Mouse (Mus musculus): Measurements from ENCODE around the gene Itih3. TPM values are rescaled to one million over a fixed set of nuclear protein-coding genes. Genes with fewer than 3 reads are reported as not detected.

Itih3 gene
- polyA plus RNA-seq (2012; rRNA removed): 1.2 and 1.4 TPM in 2 replicates

GRCm38 (mm10) chr14:30923375-30924105 is at the start of gene Itih3:
Gene Itih3, minus strand, starts transcription at chr14:30923760.
- DNase-seq (ENCODE audit: low read depth): no peak

GRCm38 (mm10) chr14:30960366-30960765 is 36.8 kb upstream of the Itih3 start:
- DNase-seq (ENCODE audit: low read depth): no peak

GRCm38 (mm10) chr14:30959031-30959430 is 35.5 kb upstream of the Itih3 start:
- DNase-seq (ENCODE audit: low read depth): no peak

- no peak for DNase-seq (ENCODE audit: low read depth)
These were observed 35.0 kb upstream of the Itih3 start for GRCm38 (mm10) chr14:30958517-30958916.

GRCm38 (mm10) chr14:30951154-30951825 is 27.7 kb upstream of the Itih3 start, which contains the start of gene Nek4:
Gene Nek4, plus strand, starts transcription at chr14:30951377.
- DNase-seq (ENCODE audit: low read depth): peak; percentile 38

GRCm38 (mm10) chr14:30949986-30950385 is 26.4 kb upstream of the Itih3 start:
- DNase-seq (ENCODE audit: low read depth): no peak

- DNase-seq (ENCODE audit: low read depth): no peak
These were observed 21.2 kb upstream of the Itih3 start for GRCm38 (mm10) chr14:30944745-30945144.

GRCm38 (mm10) chr14:30943860-30944674 is 20.5 kb upstream of the Itih3 start:
- no peak for DNase-seq (ENCODE audit: low read depth)

GRCm38 (mm10) chr14:30943038-30943437 is 19.5 kb upstream of the Itih3 start, which contains the start of gene Itih1:
Gene Itih1, minus strand, starts transcription at chr14:30943289.
- no peak for DNase-seq (ENCODE audit: low read depth)

GRCm38 (mm10) chr14:30942254-30942653 is 18.7 kb upstream of the Itih3 start:
- no peak for DNase-seq (ENCODE audit: low read depth)

- DNase-seq (ENCODE audit: low read depth): no peak
These were observed 9.8 kb upstream of the Itih3 start for GRCm38 (mm10) chr14:30933351-30933750.

- no peak for DNase-seq (ENCODE audit: low read depth)
These were observed 6.8 kb upstream of the Itih3 start for GRCm38 (mm10) chr14:30930386-30930785.

- DNase-seq (ENCODE audit: low read depth): no peak
These were observed 1.9 kb upstream of the Itih3 start for GRCm38 (mm10) chr14:30925492-30925891.

GRCm38 (mm10) chr14:30922053-30922670 is 1.4 kb downstream of the Itih3 start:
- no peak for DNase-seq (ENCODE audit: low read depth)

GRCm38 (mm10) chr14:30916516-30916915 is 7.0 kb downstream of the Itih3 start:
- no peak for DNase-seq (ENCODE audit: low read depth)

GRCm38 (mm10) chr14:30913404-30913803 is 10.2 kb downstream of the Itih3 start:
- DNase-seq (ENCODE audit: low read depth): no peak

- DNase-seq (ENCODE audit: low read depth): no peak
These were observed 10.9 kb downstream of the Itih3 start for GRCm38 (mm10) chr14:30912641-30913040.

- DNase-seq (ENCODE audit: low read depth): peak; percentile 96
These were observed 12.4 kb downstream of the Itih3 start for GRCm38 (mm10) chr14:30911141-30911540.

GRCm38 (mm10) chr14:30907814-30908265 is 15.7 kb downstream of the Itih3 start:
- DNase-seq (ENCODE audit: low read depth): peak; percentile 79

- no peak for DNase-seq (ENCODE audit: low read depth)
These were observed 17.6 kb downstream of the Itih3 start for GRCm38 (mm10) chr14:30906001-30906400.

GRCm38 (mm10) chr14:30904307-30904706 is 19.3 kb downstream of the Itih3 start:
- DNase-seq (ENCODE audit: low read depth): no peak

GRCm38 (mm10) chr14:30903036-30903435 is 20.5 kb downstream of the Itih3 start:
- DNase-seq (ENCODE audit: low read depth): no peak
